In genomic region chr19:59905296-59906081, GRCm38 (mm10) we compare ENCODE assay signal across 13 mouse cellular contexts. TPM values are rescaled to one million over a fixed set of nuclear protein-coding genes. Genes with fewer than 3 reads are reported as not detected.
DNase-seq lines count a peak whose midpoint lies in the region; ATAC-seq and TF ChIP-seq lines count a peak whose summit lies in the region.
"Had no signal": no experiment of that assay in that cellular context is flagged by ENCODE, and none has a peak within 500 bp of the region (broad histone marks: within the 10 kb centered on the region; RNA-seq: fewer than 3 reads in every experiment).

No protein-coding gene starts in this region.

- no peaks in the 10 kb centered on the region for H3K27me3 ChIP-seq in liver, embryonic 12.5 days (replicated peaks)
- H3K27me3 ChIP-seq in midbrain, embryonic 10.5 days (ENCODE audit: low read depth, poor library complexity, severe bottlenecking) = no peaks in the 10 kb centered on the region
- H3K27me3 ChIP-seq: forebrain, embryonic 12.5 days; heart, embryonic 15.5 days; hindbrain, embryonic 12.5 days had no signal

- 0 out of 2 replicates have a peak overlapping the region, but pooled peaks have one; percentile 10 for H3K4me3 ChIP-seq in liver, embryonic 12.5 days
- H3K4me3 ChIP-seq in midbrain, embryonic 10.5 days = no peak overlapping the region
- H3K4me3 ChIP-seq in gastrocnemius, adult 2 months = no peak overlapping the region
- H3K4me3 ChIP-seq: forebrain, embryonic 12.5 days; heart, embryonic 15.5 days; hindbrain, embryonic 12.5 days had no signal

- peaks cover 67% of the 10 kb centered on the region for H3K4me1 ChIP-seq in liver, embryonic 12.5 days
- no peaks in the 10 kb centered on the region for H3K4me1 ChIP-seq in midbrain, embryonic 10.5 days
- H3K4me1 ChIP-seq: forebrain, embryonic 12.5 days; heart, embryonic 15.5 days; hindbrain, embryonic 12.5 days had no signal

- no peak for TF ChIP-seq CTCF in gastrocnemius, adult 2 months (IDR thresholded peaks at IDR 0.05)

- H3K4me2 ChIP-seq in liver, embryonic 12.5 days = peak overlapping the region; percentile 55
- H3K4me2 ChIP-seq: forebrain, embryonic 12.5 days; heart, embryonic 15.5 days; hindbrain, embryonic 12.5 days had no signal

- H3K9ac ChIP-seq in liver, embryonic 12.5 days = peak overlapping the region; percentile 50
- H3K9ac ChIP-seq: forebrain, embryonic 12.5 days; heart, embryonic 15.5 days; hindbrain, embryonic 12.5 days had no signal

- intact Hi-C loops in gastrocnemius, adult 2 months (cut with DNase I) = no loop called here

- WGBS in liver, embryonic 12.5 days (ENCODE audit: insufficient replicate concordance) = 11% methylated on average over 1 of the region's 1 CpGs
- WGBS in midbrain, embryonic 10.5 days = 68% methylated on average over 1 of the region's 1 CpGs

- peak; percentile 74 for ATAC-seq in erythroblast, adult 5-6 weeks (replicated peaks; ENCODE audit: low FRiP score, poor library complexity, severe bottlenecking)
- peak; percentile 96 for ATAC-seq in liver, embryonic 12.5 days

- no peaks in the 10 kb centered on the region for H3K9me3 ChIP-seq in liver, embryonic 12.5 days (replicated peaks)
- H3K9me3 ChIP-seq in midbrain, embryonic 10.5 days (replicated peaks) = no peaks in the 10 kb centered on the region
- H3K9me3 ChIP-seq: forebrain, embryonic 12.5 days; heart, embryonic 15.5 days; hindbrain, embryonic 12.5 days had no signal

- H3K27ac ChIP-seq in liver, embryonic 12.5 days = peak overlapping the region; percentile 91
- no peak overlapping the region for H3K27ac ChIP-seq in midbrain, embryonic 10.5 days (replicated peaks)
- H3K27ac ChIP-seq in gastrocnemius, adult 2 months = no peak overlapping the region
- H3K27ac ChIP-seq: forebrain, embryonic 12.5 days; heart, embryonic 15.5 days; hindbrain, embryonic 12.5 days had no signal

- DNase-seq in layer of hippocampus, adult 18-20 months (ENCODE audit: low spot score in 2 of 2) = peak; percentile 36 to 81
- no peak for DNase-seq in layer of hippocampus, postnatal 25 days (ENCODE audit: extremely low spot score in 1 of 2, low spot score in 1 of 2)
- no peak for DNase-seq in midbrain, embryonic 10.5 days (ENCODE audit: low spot score)
- DNase-seq in frontal cortex, postnatal 10 days (ENCODE audit: low spot score in 2 of 2) = no peak
- no peak for DNase-seq in gastrocnemius, adult 2 months
- DNase-seq: gastrocnemius, postnatal 14 days; kidney, adult 11 months; kidney, postnatal 36 days had no signal

- no peaks in the 10 kb centered on the region; the same call in 1 of the 2 replicates for H3K36me3 ChIP-seq in liver, embryonic 12.5 days
- H3K36me3 ChIP-seq in midbrain, embryonic 10.5 days = peaks cover 14% of the 10 kb centered on the region

RNA-seq across cellular contexts. Expression of gene Rab11fip2, which starts 38.0 kb away (rescaled TPM):
- 10 to 100 TPM; 67.7 to 71.4 TPM for total RNA-seq in layer of hippocampus, adult 18-20 months (2021)
- total RNA-seq in layer of hippocampus, postnatal 25 days (2021) = 10 to 100 TPM; 67.7 to 78.0 TPM
- 1.3 and 1.9 TPM in 2 replicates for total RNA-seq in erythroblast, adult 5-6 weeks (2015; ENCODE audit: low replicate concordance)
- total RNA-seq in erythroblast, adult 5-6 weeks (2017; ENCODE audit: low replicate concordance) = 2.9 and 3.4 TPM in 2 replicates
- 1.1 and 1.3 TPM in 2 replicates for polyA plus RNA-seq in liver, embryonic 12.5 days (2016; fragmentation: Nextera tagmentation; extraction: Ambion mirVana)
- 1.8 and 3.1 TPM in 2 replicates for polyA plus RNA-seq in midbrain, embryonic 10.5 days (2016; fragmentation: Nextera tagmentation; extraction: Ambion mirVana)
- total RNA-seq in gastrocnemius, adult 2 months (2021) = 10 to 100 TPM; 12.0 to 13.8 TPM

Comparison
In these comparisons a context has a peak if more than half of its experiments do, and no peak if none do; other contexts are left out.
1. DNase-seq: peak in layer of hippocampus, adult 18-20 months (2 of 2); none in layer of hippocampus, postnatal 25 days (0 of 2), midbrain, embryonic 10.5 days (single experiment), frontal cortex, postnatal 10 days (0 of 2) and gastrocnemius, adult 2 months (single experiment).
2. RNA of gene Rab11fip2, which starts 38.0 kb away (total RNA-seq): 67.7 to 78.0 TPM in layer of hippocampus, postnatal 25 days and 67.7 to 71.4 TPM in layer of hippocampus, adult 18-20 months; 12.0 to 13.8 TPM in gastrocnemius, adult 2 months and 1.3 to 3.4 TPM in erythroblast, adult 5-6 weeks; every median in the first group is over 4 times any median in the second.